Mouse (Mus musculus): ENCODE data around the gene 1700010I14Rik. TPM values are rescaled to one million over a fixed set of nuclear protein-coding genes. Genes with fewer than 3 reads are reported as not detected.

1700010I14Rik gene
- polyA plus RNA-seq, 1 experiment from 2014 or later = 0.88 TPM

GRCm38 (mm10) chr17:9030181-9030580, 42.0 kb downstream of the 1700010I14Rik start:
- H3K27me3 ChIP-seq = no peaks in the 10 kb centered on the region
- no peak overlapping the region for H3K4me3 ChIP-seq (replicated peaks)
- DNase-seq (no peak), ATAC-seq (ENCODE audit: low read depth) (no peak)
- H3K36me3 ChIP-seq = no peaks in the 10 kb centered on the region
- no peak overlapping the region for H3K4me2 ChIP-seq
- WGBS (ENCODE audit: insufficient replicate concordance) = 44% methylated on average over 5 of the region's 5 CpGs
- H3K4me1 ChIP-seq (replicated peaks) = no peaks in the 10 kb centered on the region
- no peaks in the 10 kb centered on the region for H3K9me3 ChIP-seq (replicated peaks)
- no peak overlapping the region for H3K9ac ChIP-seq
- no peak overlapping the region for H3K27ac ChIP-seq

GRCm38 (mm10) chr17:9031241-9032141, 43.4 kb downstream of the 1700010I14Rik start:
- H3K4me2 ChIP-seq = 0 out of 2 replicates have a peak overlapping the region, but pooled peaks have one; percentile 26
- H3K9me3 ChIP-seq (replicated peaks) = no peaks in the 10 kb centered on the region
- H3K27me3 ChIP-seq = no peaks in the 10 kb centered on the region
- H3K27ac ChIP-seq = no peak overlapping the region
- ATAC-seq (ENCODE audit: low read depth) (no peak), DNase-seq (peak; percentile 24)
- H3K36me3 ChIP-seq = no peaks in the 10 kb centered on the region
- WGBS (ENCODE audit: insufficient replicate concordance) = 13% methylated on average over 24 of the region's 24 CpGs
- H3K4me1 ChIP-seq (replicated peaks) = no peaks in the 10 kb centered on the region
- no peak overlapping the region for H3K4me3 ChIP-seq (replicated peaks)
- no peak overlapping the region for H3K9ac ChIP-seq

DNA sequence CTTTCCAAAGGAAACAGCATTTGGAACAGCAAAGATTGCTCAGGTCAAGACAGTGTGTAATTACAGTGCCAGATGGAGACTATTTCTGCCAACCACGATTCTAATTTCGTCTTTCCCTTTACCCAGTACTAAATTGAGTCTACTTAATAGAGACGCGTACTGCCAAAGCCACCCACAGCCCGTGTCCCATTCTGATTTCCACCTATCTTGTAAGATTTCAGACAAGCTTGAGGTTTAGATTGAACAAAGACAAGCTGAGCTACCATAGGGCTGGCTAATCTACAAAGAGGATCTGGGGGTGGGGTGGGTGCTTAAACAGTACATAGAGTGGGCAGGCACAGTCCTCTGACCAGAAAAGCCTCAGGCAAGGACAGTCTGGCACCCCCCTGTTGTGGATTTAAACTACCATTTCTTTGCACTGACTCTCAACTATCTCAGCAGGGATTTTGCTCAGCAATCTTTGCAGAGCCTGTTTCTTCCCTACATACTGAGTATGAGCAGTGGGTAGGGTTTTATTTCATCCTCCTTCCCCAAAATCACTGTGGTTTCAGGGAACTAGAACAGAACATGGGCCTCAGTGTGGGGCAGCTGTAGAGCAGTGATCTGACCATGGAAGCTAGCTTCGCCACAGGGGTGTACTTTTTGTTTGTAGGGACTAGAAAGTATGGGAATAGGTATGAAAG, 44.4 kb downstream of the 1700010I14Rik start:
- H3K36me3 ChIP-seq = no peaks in the 10 kb centered on the region
- H3K4me1 ChIP-seq (replicated peaks) = no peaks in the 10 kb centered on the region
- no peaks in the 10 kb centered on the region for H3K27me3 ChIP-seq
- no peak overlapping the region for H3K27ac ChIP-seq
- DNase-seq (no peak), ATAC-seq (ENCODE audit: low read depth) (no peak)
- no peak overlapping the region for H3K4me2 ChIP-seq
- no peak overlapping the region for H3K4me3 ChIP-seq (replicated peaks)
- no peaks in the 10 kb centered on the region for H3K9me3 ChIP-seq (replicated peaks)
- no peak overlapping the region for H3K9ac ChIP-seq
- 59% methylated on average over 6 of the region's 6 CpGs for WGBS (ENCODE audit: insufficient replicate concordance)

GRCm38 (mm10) chr17:9033511-9033910, 45.4 kb downstream of the 1700010I14Rik start:
- no peaks in the 10 kb centered on the region for H3K4me1 ChIP-seq (replicated peaks)
- no peaks in the 10 kb centered on the region for H3K9me3 ChIP-seq (replicated peaks)
- no peaks in the 10 kb centered on the region for H3K27me3 ChIP-seq
- H3K9ac ChIP-seq = no peak overlapping the region
- H3K4me2 ChIP-seq = no peak overlapping the region
- no peak overlapping the region for H3K4me3 ChIP-seq (replicated peaks)
- no peak for ATAC-seq (ENCODE audit: low read depth)
- WGBS (ENCODE audit: insufficient replicate concordance) = 64% methylated on average over 5 of the region's 5 CpGs
- no peak for DNase-seq
- no peaks in the 10 kb centered on the region for H3K36me3 ChIP-seq
- no peak overlapping the region for H3K27ac ChIP-seq

- no peaks in the 10 kb centered on the region for H3K4me1 ChIP-seq (replicated peaks)
- no peak overlapping the region for H3K4me3 ChIP-seq (replicated peaks)
- no peak overlapping the region for H3K27ac ChIP-seq
- H3K36me3 ChIP-seq = no peaks in the 10 kb centered on the region
- no peak overlapping the region for H3K4me2 ChIP-seq
- 48% methylated on average over 8 of the region's 8 CpGs for WGBS (ENCODE audit: insufficient replicate concordance)
- ATAC-seq (ENCODE audit: low read depth) (no peak), DNase-seq (no peak)
- no peaks in the 10 kb centered on the region for H3K27me3 ChIP-seq
- no peak overlapping the region for H3K9ac ChIP-seq
- no peaks in the 10 kb centered on the region for H3K9me3 ChIP-seq (replicated peaks)
These were observed 47.6 kb downstream of the 1700010I14Rik start for GRCm38 (mm10) chr17:9035561-9036348.

GRCm38 (mm10) chr17:9042723-9043122, 54.6 kb downstream of the 1700010I14Rik start:
- no peak overlapping the region for H3K4me3 ChIP-seq (replicated peaks)
- no peak overlapping the region for H3K4me2 ChIP-seq
- no peak overlapping the region for H3K27ac ChIP-seq
- H3K27me3 ChIP-seq = no peaks in the 10 kb centered on the region
- DNase-seq (no peak), ATAC-seq (ENCODE audit: low read depth) (no peak)
- H3K9ac ChIP-seq = no peak overlapping the region
- 27% methylated on average over 2 of the region's 2 CpGs for WGBS (ENCODE audit: insufficient replicate concordance)
- no peaks in the 10 kb centered on the region for H3K36me3 ChIP-seq
- no peaks in the 10 kb centered on the region for H3K9me3 ChIP-seq (replicated peaks)
- H3K4me1 ChIP-seq (replicated peaks) = no peaks in the 10 kb centered on the region

GRCm38 (mm10) chr17:9052441-9052980, 64.4 kb downstream of the 1700010I14Rik start:
- no peak overlapping the region for H3K4me2 ChIP-seq
- H3K9me3 ChIP-seq (replicated peaks) = no peaks in the 10 kb centered on the region
- 60% methylated on average over 13 of the region's 13 CpGs for WGBS (ENCODE audit: insufficient replicate concordance)
- no peak overlapping the region for H3K9ac ChIP-seq
- no peaks in the 10 kb centered on the region for H3K4me1 ChIP-seq (replicated peaks)
- no peak for ATAC-seq (ENCODE audit: low read depth)
- no peaks in the 10 kb centered on the region for H3K36me3 ChIP-seq
- no peak for DNase-seq
- no peak overlapping the region for H3K4me3 ChIP-seq (replicated peaks)
- no peaks in the 10 kb centered on the region for H3K27me3 ChIP-seq
- no peak overlapping the region for H3K27ac ChIP-seq

GRCm38 (mm10) chr17:9059360-9059932, 71.3 kb downstream of the 1700010I14Rik start:
- Histone ChIP-seq H3K4me1 (replicated peaks) (no peaks in the 10 kb centered on the region), H3K27ac (no peak overlapping the region), H3K4me3 (replicated peaks) (no peak overlapping the region), H3K27me3 (no peaks in the 10 kb centered on the region), H3K9me3 (replicated peaks) (no peaks in the 10 kb centered on the region), H3K4me2 (no peak overlapping the region), H3K36me3 (no peaks in the 10 kb centered on the region), H3K9ac (no peak overlapping the region)
- DNase-seq (no peak), ATAC-seq (ENCODE audit: low read depth) (no peak)
- 60% methylated on average over 8 of the region's 8 CpGs for WGBS (ENCODE audit: insufficient replicate concordance)
